Mouse (Mus musculus): ENCODE data around the gene Sparcl1.

DNA sequence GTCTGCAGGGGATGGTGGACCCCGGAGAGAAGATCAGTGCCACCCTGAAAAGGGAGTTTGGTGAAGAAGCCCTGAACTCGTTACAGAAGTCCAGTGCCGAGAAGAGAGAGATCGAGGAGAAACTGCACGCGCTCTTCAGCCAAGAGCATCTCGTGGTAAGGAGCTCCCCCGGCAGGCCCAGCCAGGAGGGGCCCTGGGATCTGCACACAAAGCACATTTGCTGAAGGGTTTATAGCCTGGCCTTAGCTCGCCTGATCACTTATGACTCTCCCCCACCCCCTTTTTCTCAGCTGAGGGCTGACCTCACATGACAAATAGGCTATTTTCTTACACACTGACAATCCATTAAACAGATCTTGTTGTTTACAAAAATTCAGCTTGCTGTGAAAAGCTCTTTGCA is 53.9 kb downstream of the Sparcl1 start:
- TF ChIP-seq CTCF (conservative IDR thresholded peaks at IDR 0.05; ENCODE audit: low read length) = no peak
- no peak for TF ChIP-seq NANOG (IDR thresholded peaks at IDR 0.05; ENCODE audit: borderline replicate concordance, low read length)

Data from E14TG2a.4 (cell line).